Mouse (Mus musculus): ENCODE results near the gene Vmn2r29. TPM values are rescaled to one million over a fixed set of nuclear protein-coding genes. Genes with fewer than 3 reads are reported as not detected.
"Not testable (repeated sequence)": the region's sequence is repeated elsewhere in the genome, so short reads cannot be mapped to it uniquely, and the experiment has no call there.

Gene Vmn2r29
- polyA plus RNA-seq (2015; fragmentation: Nextera tagmentation; extraction: Ambion mirVana): 0.37 and 0.84 TPM in 2 replicates

DNA sequence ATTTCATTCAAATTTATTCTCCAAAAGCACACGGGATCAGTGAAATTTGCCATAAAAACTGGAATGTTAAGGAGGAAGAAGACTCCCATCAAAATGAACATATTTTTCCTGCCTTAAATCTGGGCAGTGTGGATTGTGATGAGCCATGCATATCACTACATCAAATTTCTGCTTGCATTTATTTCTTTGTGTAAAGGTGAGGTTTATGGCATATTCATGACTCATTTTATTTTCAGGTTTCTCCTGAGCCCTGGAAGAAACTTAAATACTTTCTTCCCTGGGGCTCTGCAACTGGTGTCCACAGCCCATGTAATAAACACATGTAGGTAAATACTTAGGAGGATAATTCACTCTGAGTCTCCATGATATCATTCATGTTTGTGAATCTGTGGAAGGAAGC lies at the start of gene Vmn2r29:
TSS of gene Vmn2r29 (minus strand) at position 101 of the 400 bp plus-strand sequence.
- not testable (repeated sequence) for H3K4me2 ChIP-seq (replicated peaks; ENCODE audit: low read depth, low read length); H3K9me3 ChIP-seq (ENCODE audit: low read length); ATAC-seq (ENCODE audit: low FRiP score, low TSS enrichment); H3K9ac ChIP-seq (replicated peaks; ENCODE audit: low read length); H3K27me3 ChIP-seq (ENCODE audit: insufficient read depth, low read length); H3K4me3 ChIP-seq (ENCODE audit: low read length); H3K4me1 ChIP-seq (ENCODE audit: insufficient read depth, low read length); H3K27ac ChIP-seq (ENCODE audit: low read length); H3K36me3 ChIP-seq (ENCODE audit: insufficient read depth, low read length)
- WGBS: no CpG with 5 or more reads among the region's 1 CpGs

DNA sequence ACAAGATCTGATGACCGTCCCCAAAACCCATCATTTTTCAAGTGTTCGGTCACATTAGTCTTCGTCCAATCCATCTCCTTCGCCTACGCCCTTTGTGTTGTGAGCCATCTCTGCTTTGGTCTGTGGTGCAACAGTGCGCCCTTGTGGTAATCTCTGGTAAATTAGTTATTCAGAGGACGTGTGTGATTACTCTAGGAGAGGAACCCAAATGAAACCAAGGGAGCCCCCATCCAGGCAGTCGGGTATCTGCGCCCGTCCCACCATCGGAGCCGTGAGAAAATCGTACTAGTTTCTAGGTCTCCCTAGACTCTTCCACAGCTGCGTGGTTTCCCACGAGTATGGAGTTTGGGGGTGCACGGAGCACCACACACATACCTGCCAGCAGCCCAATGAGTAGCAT lies 48.5 kb upstream of the Vmn2r29 start:
- no peak for ATAC-seq (ENCODE audit: low FRiP score, low TSS enrichment)
- Histone ChIP-seq H3K4me1 (ENCODE audit: insufficient read depth, low read length) (0 out of 2 replicates have a peak, but pooled peaks cover 5% of the 10 kb centered on the region), H3K9ac (replicated peaks; ENCODE audit: low read length) (no peak overlapping the region), H3K4me3 (ENCODE audit: low read length) (no peak overlapping the region), H3K36me3 (ENCODE audit: insufficient read depth, low read length) (peaks cover 46% of the 10 kb centered on the region), H3K27me3 (ENCODE audit: insufficient read depth, low read length) (no peaks in the 10 kb centered on the region), H3K9me3 (ENCODE audit: low read length) (peaks cover 13% of the 10 kb centered on the region; the same call in 1 of the 2 replicates), H3K4me2 (replicated peaks; ENCODE audit: low read depth, low read length) (no peak overlapping the region), H3K27ac (ENCODE audit: low read length) (no peak overlapping the region)
- WGBS: 84% methylated on average over 16 of the region's 16 CpGs

DNA sequence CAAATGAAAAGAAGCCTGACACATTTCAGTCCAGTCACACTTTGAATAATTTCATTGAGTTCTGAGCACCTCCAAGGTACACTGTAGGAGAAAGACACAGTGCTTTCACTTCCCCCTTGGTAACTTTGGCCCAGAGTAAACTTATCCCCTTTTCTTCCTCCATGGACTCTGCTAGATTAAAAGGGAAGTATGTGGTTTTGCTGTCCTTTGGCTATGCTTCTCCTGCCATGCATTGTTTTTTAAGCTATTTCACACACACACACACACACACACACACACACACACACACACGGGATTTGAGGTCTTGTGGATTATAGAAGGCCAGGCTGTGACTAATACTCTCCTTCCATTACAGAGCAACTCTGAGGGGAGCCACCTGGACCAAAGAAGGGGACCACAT lies 34.3 kb upstream of the Vmn2r29 start:
- no peak overlapping the region for H3K4me3 ChIP-seq (ENCODE audit: low read length)
- peaks cover 4% of the 10 kb centered on the region for H3K9me3 ChIP-seq (ENCODE audit: low read length)
- no peak overlapping the region for H3K27ac ChIP-seq (ENCODE audit: low read length)
- no peak for ATAC-seq (ENCODE audit: low FRiP score, low TSS enrichment)
- no peak overlapping the region for H3K4me2 ChIP-seq (replicated peaks; ENCODE audit: low read depth, low read length)
- H3K36me3 ChIP-seq (ENCODE audit: insufficient read depth, low read length): peaks cover 20% of the 10 kb centered on the region; the same call in 1 of the 2 replicates
- H3K27me3 ChIP-seq (ENCODE audit: insufficient read depth, low read length): no peaks in the 10 kb centered on the region
- H3K9ac ChIP-seq (replicated peaks; ENCODE audit: low read length): no peak overlapping the region
- H3K4me1 ChIP-seq (ENCODE audit: insufficient read depth, low read length): no peaks in the 10 kb centered on the region
- WGBS: 83% methylated on average over 1 of the region's 1 CpGs

DNA sequence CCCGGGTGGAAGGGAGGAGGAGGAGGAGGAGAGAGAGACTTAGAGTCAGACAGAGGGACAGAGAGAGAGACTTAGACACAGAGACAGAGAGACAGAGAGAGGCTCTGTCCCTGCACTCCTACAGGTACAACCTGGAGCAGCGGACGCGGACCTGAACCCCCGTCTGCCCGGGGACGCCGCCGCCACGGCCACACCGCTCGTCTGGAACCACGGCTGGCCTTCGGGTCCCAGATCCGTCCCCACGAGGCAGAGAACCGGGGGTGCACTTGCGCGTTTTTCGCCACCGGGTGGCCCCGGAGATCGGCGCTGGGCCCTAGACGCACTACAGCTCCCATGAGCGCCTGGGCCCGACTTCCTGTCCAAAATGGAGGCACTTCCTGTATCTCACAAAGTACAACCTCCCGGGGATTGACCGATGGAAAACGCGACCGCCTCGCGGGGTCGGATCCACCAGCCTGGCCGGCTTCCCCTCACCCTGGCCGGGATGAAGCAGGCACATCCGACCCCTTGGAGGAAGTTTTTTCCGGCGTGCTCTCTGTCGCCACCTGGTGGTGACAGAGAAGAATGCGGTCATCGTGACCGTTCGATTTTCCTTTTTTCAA lies 30.9 kb upstream of the Vmn2r29 start, which contains the start of gene Gm45844:
TSS of gene Gm45844 (minus strand) at position 324 of the 602 bp plus-strand sequence.
- peak within 1 kb of the TSS; percentile 63; the same call in 1 of the 2 replicates for H3K27ac ChIP-seq (ENCODE audit: low read length)
- not testable (repeated sequence) for H3K36me3 ChIP-seq (ENCODE audit: insufficient read depth, low read length); H3K4me1 ChIP-seq (ENCODE audit: insufficient read depth, low read length); H3K27me3 ChIP-seq (ENCODE audit: insufficient read depth, low read length); H3K9me3 ChIP-seq (ENCODE audit: low read length)
- H3K9ac ChIP-seq (replicated peaks; ENCODE audit: low read length): 0 out of 2 replicates have a peak within 1 kb of the TSS, but pooled peaks have one; percentile 2
- 32% methylated on average over 45 of the region's 45 CpGs for WGBS
- peak within 1 kb of the TSS; percentile 46 for H3K4me2 ChIP-seq (replicated peaks; ENCODE audit: low read depth, low read length)
- ATAC-seq (ENCODE audit: low FRiP score, low TSS enrichment): peak; percentile 100
- peak within 1 kb of the TSS; percentile 33 for H3K4me3 ChIP-seq (ENCODE audit: low read length)

DNA sequence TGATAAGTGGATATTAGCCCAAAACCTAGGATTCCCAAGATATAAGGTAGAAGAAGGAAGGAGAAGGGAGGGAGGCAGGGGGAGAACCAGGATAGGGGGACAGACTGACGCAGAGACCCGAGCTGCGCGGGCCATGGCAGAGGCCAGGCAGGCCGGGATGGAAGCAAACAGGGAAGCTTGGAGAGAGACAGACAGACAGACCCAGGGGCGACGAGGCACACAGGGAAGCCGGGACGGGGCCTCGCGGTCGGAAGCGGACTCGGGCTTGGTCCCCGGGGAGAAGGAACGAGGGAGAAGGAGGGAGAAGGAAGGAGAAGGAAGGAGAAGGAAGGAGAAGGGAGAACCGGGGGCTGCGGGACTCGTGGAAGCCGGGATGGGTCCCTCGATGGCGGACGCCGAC lies 30.4 kb upstream of the Vmn2r29 start:
- Histone ChIP-seq H3K4me2 (replicated peaks; ENCODE audit: low read depth, low read length) (peak overlapping the region; percentile 46), H3K27ac (ENCODE audit: low read length) (peak overlapping the region; percentile 63; the same call in 1 of the 2 replicates), H3K4me3 (ENCODE audit: low read length) (peak overlapping the region; percentile 33)
- not testable (repeated sequence) for H3K4me1 ChIP-seq (ENCODE audit: insufficient read depth, low read length); H3K27me3 ChIP-seq (ENCODE audit: insufficient read depth, low read length); H3K36me3 ChIP-seq (ENCODE audit: insufficient read depth, low read length); H3K9me3 ChIP-seq (ENCODE audit: low read length); H3K9ac ChIP-seq (replicated peaks; ENCODE audit: low read length)
- ATAC-seq (ENCODE audit: low FRiP score, low TSS enrichment): peak; percentile 81
- WGBS: 40% methylated on average over 19 of the region's 24 CpGs

DNA sequence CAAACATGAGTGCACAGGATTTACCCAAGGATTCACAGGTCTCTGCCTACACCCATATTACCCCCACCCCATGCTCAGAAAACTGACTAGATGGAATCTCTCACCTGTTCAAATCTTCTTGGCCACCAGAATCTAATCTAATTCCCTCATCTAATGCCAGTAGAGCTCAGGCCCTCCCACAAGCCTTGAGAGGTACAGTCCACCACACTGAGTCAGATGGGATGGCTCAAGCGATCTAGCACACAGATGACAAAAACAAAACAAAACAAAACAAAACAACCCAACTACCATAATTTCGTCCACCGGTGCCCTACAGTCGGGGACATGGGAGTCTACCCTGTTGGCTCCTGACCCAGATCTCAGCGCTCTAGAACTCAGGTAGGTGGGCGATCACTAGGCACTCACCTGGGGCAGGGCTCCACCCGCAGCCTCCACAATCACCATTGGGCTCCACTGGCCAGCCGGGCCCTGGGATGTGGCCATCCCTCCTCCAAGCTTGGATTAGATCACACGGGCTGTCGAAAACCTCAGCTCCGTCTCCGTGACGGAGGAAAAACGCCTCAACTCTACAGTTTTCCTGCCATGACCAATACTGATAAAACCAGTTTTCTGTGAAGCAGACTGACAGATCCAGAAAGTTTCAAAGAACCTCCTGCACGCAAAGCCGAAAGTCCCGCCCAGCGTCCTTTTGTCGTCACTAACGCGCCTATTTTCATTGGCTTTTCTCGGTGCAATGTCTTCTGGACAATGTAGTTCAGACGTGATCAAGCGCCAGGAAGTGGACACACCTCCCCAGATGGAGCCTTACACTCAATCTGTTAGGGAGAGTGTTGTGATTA lies 37.6 kb downstream of the Vmn2r29 start, which contains the start of gene Zfp772:
TSS of gene Zfp772 (minus strand) at position 686 of the 839 bp plus-strand sequence.
- H3K27me3 ChIP-seq (ENCODE audit: insufficient read depth, low read length); ATAC-seq (ENCODE audit: low FRiP score, low TSS enrichment); H3K27ac ChIP-seq (ENCODE audit: low read length); H3K9me3 ChIP-seq (ENCODE audit: low read length); H3K36me3 ChIP-seq (ENCODE audit: insufficient read depth, low read length); H3K4me1 ChIP-seq (ENCODE audit: insufficient read depth, low read length): not testable (repeated sequence)
- 2% methylated on average over 24 of the region's 24 CpGs for WGBS
- Histone ChIP-seq H3K4me3 (ENCODE audit: low read length) (peak within 1 kb of the TSS; percentile 55), H3K9ac (replicated peaks; ENCODE audit: low read length) (peak within 1 kb of the TSS; percentile 61), H3K4me2 (replicated peaks; ENCODE audit: low read depth, low read length) (peak within 1 kb of the TSS; percentile 56)

DNA sequence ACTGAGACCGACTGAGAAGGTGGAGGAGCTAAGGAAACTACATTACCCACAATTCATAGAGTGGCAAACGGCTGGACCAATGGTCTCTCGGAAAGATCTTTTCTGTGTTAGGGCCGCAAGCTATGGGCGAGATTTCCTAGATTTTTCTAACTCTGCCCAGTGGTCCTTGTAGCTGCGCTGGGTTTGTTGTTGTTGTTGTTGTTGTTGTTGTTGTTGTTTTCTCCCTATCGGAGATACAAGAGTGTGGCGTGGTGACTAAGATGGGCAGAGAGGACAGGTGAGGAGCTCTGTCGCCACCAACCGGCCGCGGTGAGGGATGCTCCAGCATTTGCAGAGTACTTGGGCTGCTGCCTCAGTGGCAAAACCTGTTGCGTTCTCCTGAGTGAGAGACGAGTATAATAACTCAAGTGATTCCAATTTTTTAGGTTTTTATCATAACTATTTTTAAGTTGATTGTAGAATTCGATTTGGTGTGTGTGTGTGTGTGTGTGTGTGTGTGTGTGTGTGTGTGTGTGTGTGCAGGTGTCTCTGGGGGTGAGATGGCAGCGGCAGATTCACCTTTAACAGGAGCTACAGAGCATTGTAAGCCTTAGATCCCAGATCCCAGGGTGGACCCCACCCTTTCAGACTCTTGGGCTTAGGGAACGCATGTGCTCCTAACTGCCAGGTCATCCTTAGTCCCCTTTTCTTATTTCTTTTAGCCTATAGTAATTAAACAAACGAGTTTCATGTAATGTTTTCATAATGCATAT lies 58.8 kb downstream of the Vmn2r29 start:
- 13% methylated on average over 18 of the region's 18 CpGs for WGBS
- Histone ChIP-seq H3K27ac (ENCODE audit: low read length) (no peak overlapping the region), H3K9me3 (ENCODE audit: low read length) (no peaks in the 10 kb centered on the region), H3K36me3 (ENCODE audit: insufficient read depth, low read length) (no peaks in the 10 kb centered on the region), H3K4me2 (replicated peaks; ENCODE audit: low read depth, low read length) (peak overlapping the region; percentile 52), H3K9ac (replicated peaks; ENCODE audit: low read length) (peak overlapping the region; percentile 59), H3K27me3 (ENCODE audit: insufficient read depth, low read length) (no peaks in the 10 kb centered on the region), H3K4me3 (ENCODE audit: low read length) (peak overlapping the region; percentile 70), H3K4me1 (ENCODE audit: insufficient read depth, low read length) (no peaks in the 10 kb centered on the region)
- peak; percentile 96 for ATAC-seq (ENCODE audit: low FRiP score, low TSS enrichment)

DNA sequence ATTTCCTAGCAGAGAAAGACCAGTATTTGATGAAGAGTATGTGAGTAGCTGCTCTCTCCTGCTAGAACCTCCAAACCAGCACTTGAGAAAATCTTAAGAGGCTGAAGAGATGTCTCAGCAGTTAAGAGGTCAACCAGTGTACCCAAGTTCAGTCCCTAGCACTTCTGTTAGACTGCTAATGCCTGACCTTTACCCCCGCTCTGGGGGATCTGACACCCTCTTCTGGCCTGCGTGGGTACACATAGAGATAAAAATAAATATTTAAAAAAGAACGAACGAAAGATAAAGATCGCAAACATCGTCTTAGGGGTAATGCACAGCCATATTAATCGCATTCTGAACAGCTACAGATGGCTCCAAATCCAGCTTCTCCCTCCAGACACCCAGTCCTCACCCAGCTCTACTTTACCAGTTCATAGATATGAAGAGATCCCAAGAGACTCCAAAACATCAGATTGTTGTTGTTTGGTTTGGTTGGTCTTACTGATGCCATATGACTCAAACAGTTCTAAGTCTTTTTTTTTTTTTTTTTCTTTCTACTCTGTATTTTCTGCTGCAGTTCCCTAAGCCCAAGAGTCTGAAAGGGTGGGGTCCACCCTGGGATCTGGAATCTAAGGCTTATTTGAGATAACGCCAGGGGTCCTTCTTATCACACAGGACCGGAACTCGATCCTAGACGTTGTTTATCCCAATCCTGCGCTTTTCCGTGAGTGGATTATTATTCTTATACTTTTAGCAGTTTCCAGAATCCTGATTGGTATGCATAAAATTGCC lies 59.5 kb downstream of the Vmn2r29 start:
- ATAC-seq (ENCODE audit: low FRiP score, low TSS enrichment): peak; percentile 60

DNA sequence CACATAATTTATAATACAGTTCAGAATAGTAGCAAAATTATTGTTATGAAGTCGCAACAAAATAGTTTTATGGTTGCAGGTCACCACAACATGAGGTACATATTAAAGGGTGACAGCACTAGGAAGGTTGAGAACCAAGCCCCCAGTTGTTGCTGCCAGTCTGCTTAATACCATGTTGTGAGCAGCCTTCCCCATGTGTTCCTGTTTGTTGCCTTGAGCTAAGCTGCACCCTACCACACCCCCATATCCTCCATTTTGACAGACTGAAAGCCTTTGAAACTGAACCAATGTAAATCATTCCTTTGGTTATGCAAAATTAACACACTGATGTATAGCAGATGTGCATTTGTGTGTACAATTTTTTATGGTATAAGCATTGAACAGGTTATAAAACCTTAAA lies 61.2 kb downstream of the Vmn2r29 start:
- H3K4me2 ChIP-seq (replicated peaks; ENCODE audit: low read depth, low read length): no peak overlapping the region
- H3K36me3 ChIP-seq (ENCODE audit: insufficient read depth, low read length): peaks cover 19% of the 10 kb centered on the region
- no peaks in the 10 kb centered on the region for H3K4me1 ChIP-seq (ENCODE audit: insufficient read depth, low read length)
- H3K27me3 ChIP-seq (ENCODE audit: insufficient read depth, low read length): no peaks in the 10 kb centered on the region
- 93% methylated on average over 1 of the region's 1 CpGs for WGBS
- H3K27ac ChIP-seq (ENCODE audit: low read length): no peak overlapping the region
- no peaks in the 10 kb centered on the region for H3K9me3 ChIP-seq (ENCODE audit: low read length)
- H3K9ac ChIP-seq (replicated peaks; ENCODE audit: low read length): no peak overlapping the region
- H3K4me3 ChIP-seq (ENCODE audit: low read length): no peak overlapping the region
- ATAC-seq (ENCODE audit: low FRiP score, low TSS enrichment): no peak

More for the DNA sequence above, 59.5 kb downstream of the Vmn2r29 start:
- Histone ChIP-seq H3K9me3 (ENCODE audit: low read length) (no peaks in the 10 kb centered on the region), H3K4me3 (ENCODE audit: low read length) (peak overlapping the region; percentile 70), H3K9ac (replicated peaks; ENCODE audit: low read length) (peak overlapping the region; percentile 59), H3K27me3 (ENCODE audit: insufficient read depth, low read length) (no peaks in the 10 kb centered on the region), H3K4me2 (replicated peaks; ENCODE audit: low read depth, low read length) (peak overlapping the region; percentile 52), H3K36me3 (ENCODE audit: insufficient read depth, low read length) (peaks cover 2% of the 10 kb centered on the region; the same call in 1 of the 2 replicates), H3K27ac (ENCODE audit: low read length) (no peak overlapping the region), H3K4me1 (ENCODE audit: insufficient read depth, low read length) (no peaks in the 10 kb centered on the region)
- WGBS: 33% methylated on average over 13 of the region's 13 CpGs
